Mouse (Mus musculus) lung, postnatal 10 days (tissue): ENCODE measurements around the gene Armh3.
A peak's percentile ranks its signal among the peaks of the same experiment; 100 is the strongest.

ENCODE experiments used
- DNase-seq: peaks from one replicate; pipeline ENCODE4 v3.0.0; 2021

Armh3 gene

DNA sequence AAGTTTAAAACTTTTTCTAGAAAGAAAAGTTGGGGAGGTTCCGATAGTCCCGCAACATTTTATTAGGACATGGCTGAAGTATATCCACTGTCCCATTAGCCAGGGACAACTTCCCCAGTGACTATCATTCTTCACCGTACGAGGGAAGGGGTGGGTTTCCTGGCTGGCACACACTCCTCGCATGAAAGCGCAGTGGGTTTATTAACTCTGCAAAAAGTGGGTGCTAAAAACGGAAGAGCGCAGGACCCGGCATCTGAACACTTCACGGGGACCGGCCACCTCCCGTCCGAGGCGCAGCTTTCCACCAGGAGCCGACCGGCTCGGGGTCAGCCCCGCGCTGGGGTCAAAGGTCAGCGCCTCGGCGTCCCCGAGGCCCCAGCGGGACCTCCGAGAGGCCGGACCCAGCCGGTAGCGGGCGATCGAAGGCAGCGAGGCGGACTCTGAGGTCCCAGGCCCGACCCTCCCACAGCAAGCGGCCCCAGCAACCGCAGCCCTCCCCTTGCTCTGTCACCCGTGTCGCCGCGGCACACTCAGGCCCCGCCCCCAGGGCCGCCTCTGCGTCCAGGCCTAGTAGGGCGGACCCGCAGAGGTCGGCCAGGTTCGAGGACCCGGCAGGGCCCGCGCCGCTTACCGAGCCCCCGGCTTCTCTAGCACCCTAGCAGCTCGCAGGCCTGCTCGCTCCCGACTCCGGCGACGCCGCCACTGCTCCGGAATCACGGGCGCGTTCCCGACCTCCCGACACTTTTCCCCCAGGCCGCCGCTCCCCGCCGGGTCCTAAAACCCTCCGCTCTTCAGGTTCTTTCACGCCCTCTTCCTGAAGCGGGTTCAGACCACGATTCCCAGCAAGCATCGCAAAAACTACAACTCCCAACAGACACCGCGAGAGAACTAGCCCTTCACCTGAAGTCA lies at the start of gene Armh3:
Armh3 (minus strand) TSS at position 704 of the 909 bp plus-strand sequence.
- peak; percentile 96 for DNase-seq

DNA sequence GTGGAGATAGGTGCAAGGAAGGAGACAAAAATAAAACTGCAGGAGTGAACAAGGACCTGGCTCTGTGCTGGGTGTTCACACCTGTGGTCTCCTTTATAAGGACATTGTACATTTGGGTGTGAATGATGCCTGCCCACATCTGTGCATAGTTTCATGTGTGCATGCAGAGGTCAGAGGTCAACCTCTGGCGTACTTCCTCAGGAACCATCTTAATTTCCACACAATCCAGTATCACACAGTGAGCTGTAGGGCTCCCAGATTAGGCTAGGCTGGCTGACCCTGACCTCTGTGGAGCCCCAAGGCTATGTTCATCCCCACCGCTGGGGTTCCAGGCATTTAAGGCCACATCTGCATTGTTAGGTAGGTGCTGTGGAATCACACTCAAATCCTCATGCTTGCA lies 49.1 kb upstream of the Armh3 start:
- DNase-seq, result no peak

DNA sequence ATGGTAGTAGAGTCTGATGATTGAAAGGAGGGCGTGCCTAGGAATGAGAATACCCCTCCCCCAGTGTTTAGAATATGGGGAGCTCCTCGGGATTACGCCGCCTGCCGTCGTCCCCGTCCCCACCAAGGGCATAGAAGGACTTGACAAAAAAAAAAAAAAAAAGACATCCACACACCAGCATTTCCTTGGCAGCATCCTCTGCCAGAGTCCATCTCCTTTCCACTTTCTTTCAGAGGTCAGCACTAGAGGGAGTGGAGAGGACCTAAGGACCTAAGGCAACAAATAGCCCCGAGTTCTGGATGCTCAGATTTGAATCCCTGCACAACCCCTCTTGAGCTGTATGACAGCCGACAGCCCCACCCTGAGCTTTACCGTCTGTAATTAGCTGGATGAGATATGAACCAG lies 48.3 kb upstream of the Armh3 start:
- peak; percentile 74 for DNase-seq

GRCm38 (mm10) chr19:46045696-46046311 lies 47.5 kb upstream of the Armh3 start:
- peak; percentile 88 for DNase-seq

DNA sequence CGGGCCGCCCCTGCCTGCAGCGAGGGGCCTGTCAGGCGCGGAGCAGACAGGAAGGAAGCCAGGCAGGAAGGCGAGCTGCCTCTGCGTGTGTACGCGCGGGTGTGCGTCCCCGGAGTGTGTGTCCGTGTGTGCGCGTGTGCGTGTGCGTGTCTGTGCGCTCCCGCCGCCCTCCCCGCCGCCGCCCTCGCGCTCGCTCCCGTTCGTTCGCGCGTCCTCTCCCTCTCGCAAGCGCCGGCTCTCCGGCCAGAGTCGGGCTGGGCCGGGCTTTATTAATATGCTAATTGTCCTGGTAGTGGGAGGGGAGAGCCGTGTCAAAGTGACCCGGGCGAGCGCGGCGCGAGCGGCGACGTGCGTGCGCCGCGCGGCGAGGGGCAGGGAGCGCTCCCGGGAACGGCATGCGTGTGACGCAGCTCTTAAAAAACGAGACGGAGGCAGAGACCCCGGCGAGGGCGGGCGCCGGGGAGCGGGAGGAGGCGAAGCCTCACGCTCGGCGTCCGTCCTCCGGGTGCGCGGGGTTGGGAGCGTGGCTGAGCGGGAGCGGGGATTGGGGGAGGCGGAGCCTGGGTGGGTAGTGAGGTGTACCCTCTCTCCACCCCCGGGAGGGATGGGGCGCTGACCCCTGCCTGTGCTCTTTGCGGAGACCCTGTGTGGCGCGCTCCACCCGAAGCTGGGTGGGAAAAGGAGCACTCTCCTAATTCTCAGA lies 46.9 kb upstream of the Armh3 start, which contains the start of gene Ldb1:
Ldb1 (minus strand) TSS at position 222 of the 703 bp plus-strand sequence.
- DNase-seq, result peak; percentile 93

DNA sequence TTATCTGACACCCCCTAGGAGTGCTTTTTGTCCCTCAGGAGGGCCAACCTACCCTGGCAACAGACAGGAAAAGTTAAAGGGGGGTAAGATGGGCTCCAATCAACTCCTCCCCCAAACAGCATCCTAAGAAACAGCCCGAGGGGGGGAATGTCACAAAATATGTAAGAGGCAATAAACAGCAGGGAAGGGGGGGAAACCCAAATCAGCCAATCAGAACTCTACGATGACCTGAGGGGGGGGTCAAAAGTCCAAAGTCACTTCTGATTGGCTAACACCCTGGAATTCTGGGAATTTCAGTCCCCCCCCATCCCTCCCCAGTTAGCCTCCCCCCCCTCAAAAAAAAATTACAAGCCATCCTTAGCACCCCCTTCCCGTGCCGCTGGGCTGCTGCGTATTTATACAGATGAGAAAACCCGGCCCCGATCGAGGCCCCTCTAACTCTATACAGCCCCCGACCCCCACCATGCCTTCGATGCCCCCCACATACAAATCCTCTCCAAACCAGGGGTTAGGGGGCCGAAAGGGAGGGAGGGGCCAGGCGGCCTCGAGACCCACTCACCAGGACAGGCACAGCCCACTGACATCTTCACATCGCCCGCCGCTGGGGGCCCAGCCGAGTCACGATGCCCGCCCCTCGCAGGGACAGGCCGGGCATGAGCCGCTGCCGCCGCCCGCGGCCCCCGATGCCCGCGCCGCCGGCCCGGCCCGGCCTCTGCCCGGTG lies 46.1 kb upstream of the Armh3 start, which contains the start of gene Pprc1:
Pprc1 (plus strand) TSS at position 616 of the 722 bp plus-strand sequence.
- peak; percentile 86 for DNase-seq

GRCm38 (mm10) chr19:46043380-46043779 lies 45.1 kb upstream of the Armh3 start:
- DNase-seq, result peak; percentile 66

GRCm38 (mm10) chr19:46042476-46043011 lies 44.3 kb upstream of the Armh3 start:
- peak; percentile 42 for DNase-seq

- peak; percentile 95 for DNase-seq
Measured at GRCm38 (mm10) chr19:46041933-46042475, 43.7 kb upstream of the Armh3 start.

DNA sequence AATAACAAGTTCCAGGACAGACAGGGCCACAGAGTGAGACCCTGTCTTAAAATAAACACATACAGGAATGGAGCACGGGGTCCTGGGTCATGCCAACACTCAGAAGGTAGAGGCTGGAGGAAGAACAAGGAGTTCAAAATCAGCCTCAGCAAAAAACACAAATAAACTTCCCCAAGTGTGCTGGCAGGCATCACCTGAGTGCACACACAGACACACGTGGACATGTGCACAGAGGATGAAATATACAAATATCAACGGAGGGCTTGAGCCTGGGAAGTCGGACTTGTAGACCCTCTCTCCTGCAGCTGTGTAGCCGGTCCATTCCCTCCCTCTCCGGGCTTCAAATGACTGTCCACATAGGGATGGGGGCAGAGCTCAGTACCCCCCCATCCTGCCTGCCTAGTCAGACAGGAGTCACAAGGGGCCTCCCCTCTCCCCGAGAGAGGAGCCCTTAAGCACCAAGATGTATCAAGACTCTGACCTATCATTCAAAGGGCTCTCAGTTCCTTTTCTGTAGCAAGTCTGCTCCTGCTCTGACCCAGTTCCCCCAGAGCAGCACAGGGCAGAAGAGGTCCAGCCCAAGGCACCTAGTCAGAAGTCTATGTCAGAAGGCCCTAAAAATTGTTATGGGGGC lies 43.1 kb upstream of the Armh3 start:
- no peak for DNase-seq

- DNase-seq, result no peak
Measured at GRCm38 (mm10) chr19:46040149-46040902, 42.0 kb upstream of the Armh3 start.

DNA sequence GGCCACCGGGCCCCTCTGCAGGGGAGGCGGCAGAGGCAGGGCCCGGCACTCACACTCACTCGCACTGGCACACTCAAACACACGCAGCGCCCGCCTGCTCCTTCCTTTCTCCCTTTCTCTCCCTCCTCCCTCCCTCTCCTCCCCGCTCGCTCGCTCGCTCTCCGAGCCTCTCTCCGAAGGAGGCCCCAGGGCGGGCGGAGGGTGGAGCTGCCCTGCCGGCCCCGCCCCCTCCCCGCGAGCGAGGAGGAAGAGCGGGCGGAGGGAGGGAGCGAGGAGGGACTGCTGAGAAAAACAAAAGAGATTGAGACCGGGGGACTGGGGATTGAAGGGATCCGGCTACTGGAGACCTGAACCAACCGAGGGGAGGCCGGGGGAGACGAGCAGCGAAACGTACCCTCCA lies 41.2 kb upstream of the Armh3 start:
- DNase-seq, result peak; percentile 95

- DNase-seq, result peak; percentile 38
Measured at GRCm38 (mm10) chr19:46038851-46039260, 40.6 kb upstream of the Armh3 start.

GRCm38 (mm10) chr19:46037925-46038850 lies 39.9 kb upstream of the Armh3 start:
- no peak for DNase-seq

GRCm38 (mm10) chr19:46037243-46037924 lies 39.1 kb upstream of the Armh3 start:
- DNase-seq, result peak; percentile 41

- DNase-seq, result peak; percentile 63
Measured at GRCm38 (mm10) chr19:46036477-46037242, 38.4 kb upstream of the Armh3 start.

DNA sequence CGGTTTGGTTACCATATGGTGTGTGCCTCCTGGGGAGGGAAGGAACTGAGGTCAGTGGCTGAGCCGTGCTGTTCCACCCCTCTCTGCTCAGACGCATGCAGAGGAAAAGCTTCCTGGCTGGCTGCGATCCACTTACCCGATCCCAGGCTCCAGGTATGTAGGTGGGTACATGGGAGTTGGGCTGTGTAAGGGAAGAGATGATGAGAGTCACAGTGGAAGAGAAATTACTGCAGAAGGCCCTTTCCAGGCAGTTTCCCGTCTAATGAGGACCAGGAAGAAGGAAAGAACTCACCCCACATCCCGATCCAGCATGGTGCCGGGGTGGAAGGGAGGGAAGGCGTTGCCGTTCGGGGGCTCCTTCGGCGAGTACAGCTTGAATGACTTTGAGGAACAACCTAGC lies 37.7 kb upstream of the Armh3 start:
- no peak for DNase-seq

GRCm38 (mm10) chr19:46033911-46034310 lies 35.6 kb upstream of the Armh3 start:
- no peak for DNase-seq
